Mouse (Mus musculus) heart, adult 2 months (tissue): Measurements from ENCODE around the gene Ghrh. TPM values are rescaled to one million over a fixed set of nuclear protein-coding genes. Genes with fewer than 3 reads are reported as not detected.

Experiments
- DNase-seq, 2 experiments: peaks; one replicate each; pipeline ENCODE4 v3.0.0; 2021
- H3K27ac ChIP-seq: fragments of 200-600 bp; 2 replicates; pipeline ENCODE4 v1.8.1; 2022
- H3K27me3 ChIP-seq: fragments of 200-500 bp; 2 replicates; pipeline ENCODE4 v1.6.1; 2012; ENCODE audit warnings: mild to moderate bottlenecking, low read length, inconsistent platforms, mixed read lengths; ENCODE audit not compliant: control insufficient read depth, insufficient read depth
- H3K36me3 ChIP-seq: fragments of 200-500 bp; 2 replicates; pipeline ENCODE4 v1.6.1; 2012; ENCODE audit warnings: low read length, inconsistent platforms; ENCODE audit not compliant: control insufficient read depth, insufficient read depth
- H3K4me1 ChIP-seq: fragments of 200-500 bp; 2 replicates; pipeline ENCODE4 v1.6.1; 2011; ENCODE audit warnings: low read length; ENCODE audit not compliant: control insufficient read depth, insufficient read depth
- H3K4me3 ChIP-seq: fragments of 200-600 bp; 2 replicates; pipeline ENCODE4 v1.8.1; 2022
- H3K79me2 ChIP-seq: fragments of 200-500 bp; replicated peaks from 2 replicates; pipeline ENCODE4 v1.6.1; 2012; ENCODE audit warnings: mild to moderate bottlenecking, inconsistent platforms, low read length, moderate library complexity, mixed read lengths; ENCODE audit not compliant: control insufficient read depth, insufficient read depth
- H3K9ac ChIP-seq: fragments of 200-500 bp; 2 replicates; pipeline ENCODE4 v1.6.1; 2012; ENCODE audit warnings: low read depth, mild to moderate bottlenecking, control low read depth, inconsistent platforms, low read length, mixed read lengths
- CTCF ChIP-seq: fragments of 200-600 bp; IDR thresholded peaks from 2 replicates; pipeline ENCODE4 v1.8.1; 2022; ENCODE audit warnings: antibody characterized with exemption, mild to moderate bottlenecking, moderate library complexity
- EP300 ChIP-seq: fragments of 200-500 bp; IDR thresholded peaks from 2 replicates; pipeline ENCODE4 v1.6.1; 2011; ENCODE audit warnings: low read depth, low read length, control low read depth; ENCODE audit not compliant: insufficient read depth
- POLR2A ChIP-seq: fragments of 200-500 bp; IDR thresholded peaks from 2 replicates; pipeline ENCODE4 v1.6.1; 2011; ENCODE audit warnings: mild to moderate bottlenecking, low read depth, low read length, control low read depth; ENCODE audit not compliant: insufficient read depth
- WGBS: fragments of 180-500 bp; shearing (Covaris S2); methylation state at CpG from one replicate; pipeline ENCODE4 v1.1.7; 2018; 5-methylcytosine and 5-hydroxymethylcytosine counted together
- intact Hi-C: fragments of 180-260 bp; cut with DNase I; formaldehyde crosslinking; loops from one replicate; pipeline ENCODE4 v1.15.1; 2025
- polyA plus RNA-seq: library from polyadenylated mRNA; depleted of rRNA; stranded (reverse); fragments of >200 nt; gene quantifications from 2 replicates; pipeline ENCODE4 v1.2.3, GENCODE M21; 2012; rRNA removed
- total RNA-seq, 2 experiments: library from RNA; stranded (reverse); gene quantifications; 2 replicates each; pipeline ENCODE4 v1.2.3; 2021

Ghrh gene
- total and polyA plus RNA-seq, 3 experiments, result not detected

GRCm38 (mm10) chr2:157296105-157296689 lies 51.1 kb downstream of the Ghrh start:
- intact Hi-C loops, result no loop called here
- Histone ChIP-seq H3K36me3 (no peaks in the 10 kb centered on the region), H3K9ac (no peak overlapping the region), H3K4me1 (no peaks in the 10 kb centered on the region), H3K27ac (no peak overlapping the region), H3K79me2 (no peaks in the 10 kb centered on the region), H3K4me3 (no peak overlapping the region), H3K27me3 (no peaks in the 10 kb centered on the region)
- WGBS, result 90% methylated on average over 7 of the region's 7 CpGs
- no peak for TF ChIP-seq EP300
- no peak for TF ChIP-seq CTCF
- DNase-seq, result no peak

GRCm38 (mm10) chr2:157292093-157292492 lies 55.2 kb downstream of the Ghrh start:
- no peaks in the 10 kb centered on the region for H3K27me3 ChIP-seq
- no peaks in the 10 kb centered on the region for H3K4me1 ChIP-seq
- 17% methylated on average over 2 of the region's 2 CpGs for WGBS
- no peak overlapping the region for H3K27ac ChIP-seq
- no peak overlapping the region for H3K4me3 ChIP-seq
- no peaks in the 10 kb centered on the region for H3K79me2 ChIP-seq
- no peak overlapping the region for H3K9ac ChIP-seq
- TF ChIP-seq POLR2A (no peak), CTCF (peak; percentile 85), EP300 (0 out of 2 replicates have a peak, but pooled peaks have one; percentile 32)
- intact Hi-C loops, result loop anchor here (5.0 kb wide), 1 partner anchor 165 kb away; no protein-coding TSS in a partner anchor
- DNase-seq, result peak; percentile 43 to 72
- H3K36me3 ChIP-seq, result no peaks in the 10 kb centered on the region

GRCm38 (mm10) chr2:157288996-157289395 lies 58.3 kb downstream of the Ghrh start:
- H3K4me3 ChIP-seq, result no peak overlapping the region
- no peaks in the 10 kb centered on the region for H3K36me3 ChIP-seq

DNA sequence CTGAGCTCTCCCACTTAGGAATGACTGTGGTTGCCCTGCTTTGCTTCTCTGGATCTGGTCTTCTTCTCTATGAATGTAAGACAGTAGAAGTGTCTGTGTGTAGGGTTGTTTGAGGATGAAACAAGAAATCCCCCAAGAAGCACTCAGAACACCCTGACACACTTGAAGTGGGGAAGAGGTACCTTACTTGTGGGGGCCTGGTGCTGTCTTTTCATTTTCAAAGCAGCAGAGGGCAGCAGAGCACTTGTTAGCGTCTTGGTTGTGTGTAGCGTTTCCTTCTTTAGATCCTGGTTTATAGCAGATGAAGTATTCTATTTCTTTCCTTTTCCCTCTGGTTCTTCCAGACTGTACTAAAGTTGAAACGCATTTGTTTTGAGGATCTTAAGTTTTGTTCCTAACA lies 59.8 kb downstream of the Ghrh start:
- H3K9ac ChIP-seq, result no peak overlapping the region
- H3K4me3 ChIP-seq, result no peak overlapping the region
- TF ChIP-seq EP300, result no peak
- no peak for TF ChIP-seq POLR2A
- TF ChIP-seq CTCF, result peak; percentile 83
- 9% methylated on average over 3 of the region's 3 CpGs for WGBS
- intact Hi-C loops, result loop anchor here (2.0 kb wide), 1 partner anchor 283 kb away; the partner anchor contains the start of gene Blcap
- H3K4me1 ChIP-seq, result no peaks in the 10 kb centered on the region
- DNase-seq, result peak in 1 of 2 experiments; percentile 21
- no peak overlapping the region for H3K27ac ChIP-seq
- no peaks in the 10 kb centered on the region for H3K36me3 ChIP-seq
- no peaks in the 10 kb centered on the region for H3K27me3 ChIP-seq
- no peaks in the 10 kb centered on the region for H3K79me2 ChIP-seq

More at GRCm38 (mm10) chr2:157288996-157289395, 58.3 kb downstream of the Ghrh start:
- Histone ChIP-seq H3K27ac (no peak overlapping the region), H3K4me1 (no peaks in the 10 kb centered on the region), H3K27me3 (no peaks in the 10 kb centered on the region), H3K9ac (no peak overlapping the region), H3K79me2 (no peaks in the 10 kb centered on the region)
- DNase-seq, result no peak
- intact Hi-C loops, result no loop called here
- TF ChIP-seq POLR2A, result no peak
- TF ChIP-seq CTCF, result no peak
- no peak for TF ChIP-seq EP300
- WGBS, result 62% methylated on average over 5 of the region's 5 CpGs

DNA sequence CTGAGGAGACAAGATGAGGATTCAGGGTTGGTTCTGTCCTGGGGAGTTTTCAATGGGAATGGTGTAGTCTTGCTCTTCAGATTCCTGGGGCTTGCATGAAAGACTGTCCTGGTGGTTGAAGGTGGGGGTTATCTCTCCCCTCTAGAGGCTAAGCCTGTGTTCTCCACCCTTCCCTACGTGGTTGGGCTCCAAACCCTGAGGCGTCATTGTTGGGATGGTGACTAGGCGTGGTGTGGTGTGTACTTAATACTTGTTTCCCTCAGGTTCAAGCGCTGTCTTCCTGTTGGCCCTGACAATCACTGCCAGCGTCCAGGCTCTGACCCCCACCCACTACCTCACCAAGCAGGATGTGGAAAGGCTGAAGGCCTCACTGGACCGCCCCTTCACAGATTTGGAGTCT lies 64.0 kb downstream of the Ghrh start:
- WGBS, result 63% methylated on average over 6 of the region's 6 CpGs
- peaks cover 3% of the 10 kb centered on the region for H3K4me1 ChIP-seq
- H3K4me3 ChIP-seq, result no peak overlapping the region
- no peaks in the 10 kb centered on the region for H3K27me3 ChIP-seq
- TF ChIP-seq POLR2A (no peak), EP300 (no peak), CTCF (no peak)
- no peak overlapping the region for H3K27ac ChIP-seq
- H3K36me3 ChIP-seq, result no peaks in the 10 kb centered on the region
- DNase-seq, result no peak
- H3K79me2 ChIP-seq, result no peaks in the 10 kb centered on the region; the same call in 1 of the 2 replicates
- intact Hi-C loops, result no loop called here
- H3K9ac ChIP-seq, result no peak overlapping the region

Other genes with a start within 250 kb of the Ghrh start
- 10 to 100 TPM; 22.7 to 23.8 TPM for gene Samhd1, start 212.2 kb downstream of the Ghrh start, total RNA-seq
- 19.8 and 22.7 TPM in 2 replicates for gene Samhd1, start 212.2 kb downstream of the Ghrh start, polyA plus RNA-seq
- gene Rbl1, start 143.0 kb downstream of the Ghrh start, total RNA-seq, result 1 to 10 TPM; 2.0 to 2.1 TPM
- gene Rbl1, start 143.0 kb downstream of the Ghrh start, polyA plus RNA-seq, result 0.84 and 1.7 TPM in 2 replicates
- 100 to 1,000 TPM in 1 of 2 experiments, 10 to 100 TPM in 1; 97.5 to 102 TPM for gene Rpn2, start 68.5 kb downstream of the Ghrh start, total RNA-seq
- 95.1 and 125 TPM in 2 replicates for gene Rpn2, start 68.5 kb downstream of the Ghrh start, polyA plus RNA-seq
- gene Mroh8, start 68.0 kb downstream of the Ghrh start, total RNA-seq, result under 1 TPM; 0.18 to 0.21 TPM
- 0.08 and 0.26 TPM in 2 replicates for gene Mroh8, start 68.0 kb downstream of the Ghrh start, polyA plus RNA-seq
- 10 to 100 TPM; 14.5 to 20.1 TPM for gene Manbal, start 20.1 kb upstream of the Ghrh start, total RNA-seq
- 42.6 and 44.2 TPM in 2 replicates for gene Manbal, start 20.1 kb upstream of the Ghrh start, polyA plus RNA-seq
- gene Src, start 70.9 kb upstream of the Ghrh start, total RNA-seq, result 1 to 10 TPM; 4.0 to 4.1 TPM
- gene Src, start 70.9 kb upstream of the Ghrh start, polyA plus RNA-seq, result 5.4 and 5.8 TPM in 2 replicates
- under 1 TPM; 0.29 to 0.39 TPM for gene Nnat, start 212.6 kb upstream of the Ghrh start, total RNA-seq
- gene Nnat, start 212.6 kb upstream of the Ghrh start, polyA plus RNA-seq, result 6.0 TPM in 2 replicates
- gene Blcap, start 223.8 kb upstream of the Ghrh start, total RNA-seq, result 10 to 100 TPM; 54.3 to 55.6 TPM
- gene Blcap, start 223.8 kb upstream of the Ghrh start, polyA plus RNA-seq, result 62.4 and 93.3 TPM in 2 replicates